Mouse (Mus musculus) embryonic facial prominence, embryonic 10.5 days (tissue): Measurements from ENCODE around the gene Ermn. TPM values are rescaled to one million over a fixed set of nuclear protein-coding genes. Genes with fewer than 3 reads are reported as not detected.

Experiments
- DNase-seq: peaks from one replicate; pipeline ENCODE4 v3.0.0-alpha.2; 2017; ENCODE audit warnings: low spot score
- H3K27ac ChIP-seq: fragments of 300-500 bp; sonication (generic); replicated peaks from 2 replicates; pipeline ENCODE4 v1.5.1; 2016; ENCODE audit warnings: mild to moderate bottlenecking
- H3K27me3 ChIP-seq: fragments of 300-500 bp; sonication (generic); replicated peaks from 2 replicates; pipeline ENCODE4 v1.6.1; 2016; ENCODE audit warnings: low read depth, mild to moderate bottlenecking; ENCODE audit not compliant: poor library complexity, severe bottlenecking
- H3K36me3 ChIP-seq: fragments of 300-500 bp; sonication (generic); replicated peaks from 2 replicates; pipeline ENCODE4 v1.6.1; 2016; ENCODE audit warnings: mild to moderate bottlenecking, moderate library complexity
- H3K4me1 ChIP-seq: fragments of 300-500 bp; sonication (generic); 2 replicates; pipeline ENCODE4 v1.6.1; 2016
- H3K4me3 ChIP-seq: fragments of 300-500 bp; sonication (generic); 2 replicates; pipeline ENCODE4 v1.5.1; 2016; ENCODE audit warnings: mild to moderate bottlenecking, moderate library complexity
- H3K9me3 ChIP-seq: fragments of 300-500 bp; sonication (generic); 2 replicates; pipeline ENCODE4 v1.6.1; 2016; ENCODE audit warnings: mild to moderate bottlenecking
- WGBS: fragments of 180-500 bp; shearing (Covaris S2); methylation state at CpG from one replicate; pipeline ENCODE4 v1.1.7; 2016; 5-methylcytosine and 5-hydroxymethylcytosine counted together
- polyA plus RNA-seq: library from polyadenylated mRNA; unstranded; fragments of >200 nt; fragmentation: Nextera tagmentation; extraction: Ambion mirVana; gene quantifications from 2 replicates; pipeline ENCODE4 v1.2.1, GENCODE M21; 2016

Ermn gene
- polyA plus RNA-seq, 1 experiment from 2014 or later, result 0.67 TPM

DNA sequence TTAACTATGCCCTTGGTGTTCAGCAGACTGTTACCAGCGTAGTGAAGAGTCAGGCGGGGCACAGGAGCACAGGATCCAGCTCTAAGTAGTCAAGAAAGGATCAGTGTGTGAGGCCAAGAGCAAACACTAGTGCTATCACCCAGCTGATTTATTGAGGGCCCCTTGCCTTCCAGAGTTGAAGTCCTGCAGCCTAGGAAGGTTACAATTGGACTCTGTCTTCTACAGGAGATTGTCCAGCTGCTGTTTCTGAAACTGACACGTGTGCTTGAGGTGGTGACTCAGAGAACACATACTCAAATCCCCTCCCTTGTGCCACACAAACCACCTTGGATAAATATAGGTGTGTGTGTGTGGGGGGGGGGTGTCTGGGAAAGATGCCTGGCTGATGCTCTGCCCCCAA, 51.2 kb downstream of the Ermn start:
- 86% methylated on average over 3 of the region's 3 CpGs for WGBS
- H3K27me3 ChIP-seq, result no peaks in the 10 kb centered on the region
- no peaks in the 10 kb centered on the region for H3K9me3 ChIP-seq
- H3K4me1 ChIP-seq, result peaks cover 14% of the 10 kb centered on the region
- H3K27ac ChIP-seq, result no peak overlapping the region
- H3K36me3 ChIP-seq, result no peaks in the 10 kb centered on the region
- DNase-seq, result no peak
- no peak overlapping the region for H3K4me3 ChIP-seq

GRCm38 (mm10) chr2:57997752-57998430, 54.8 kb downstream of the Ermn start, which contains the start of gene Galnt5:
TSS of gene Galnt5 (plus strand) at chr2:57997884.
- Histone ChIP-seq H3K4me1 (peaks cover 14% of the 10 kb centered on the region), H3K9me3 (no peaks in the 10 kb centered on the region), H3K27ac (peak within 1 kb of the TSS; percentile 65), H3K4me3 (peak within 1 kb of the TSS; percentile 48), H3K36me3 (no peaks in the 10 kb centered on the region), H3K27me3 (no peaks in the 10 kb centered on the region)
- 38% methylated on average over 12 of the region's 12 CpGs for WGBS
- DNase-seq, result peak; percentile 49

Other genes with a start within 250 kb of the Ermn start
- gene Galnt5, start 55.0 kb downstream of the Ermn start, polyA plus RNA-seq, result 0.15 and 0.37 TPM in 2 replicates
- gene Cytip, start 142.7 kb upstream of the Ermn start, polyA plus RNA-seq, result 0.15 and 0.80 TPM in 2 replicates